Mouse (Mus musculus) liver, embryonic 14.5 days (tissue): ENCODE results near the gene Dcaf11.

ENCODE experiments used
- CTCF ChIP-seq: IDR thresholded peaks from 2 replicates; pipeline ENCODE4 v1.5.1; 2016; ENCODE audit warnings: antibody characterized with exemption, low read depth, control low read depth
- EP300 ChIP-seq: IDR thresholded peaks from 2 replicates; pipeline ENCODE4 v1.6.1; 2016; ENCODE audit warnings: antibody characterized with exemption, low read depth

- TF ChIP-seq CTCF = no peak
- TF ChIP-seq EP300 = no peak
These were observed 15.5 kb upstream of the Dcaf11 start for GRCm38 (mm10) chr14:55544334-55544733.
